Mouse (Mus musculus): ENCODE measurements around the gene Sgk1. TPM values are rescaled to one million over a fixed set of nuclear protein-coding genes. Genes with fewer than 3 reads are reported as not detected.

Gene Sgk1
- total and polyA plus RNA-seq, 3 experiments = 0.76 to 16.0 (median 4.3) TPM

DNA sequence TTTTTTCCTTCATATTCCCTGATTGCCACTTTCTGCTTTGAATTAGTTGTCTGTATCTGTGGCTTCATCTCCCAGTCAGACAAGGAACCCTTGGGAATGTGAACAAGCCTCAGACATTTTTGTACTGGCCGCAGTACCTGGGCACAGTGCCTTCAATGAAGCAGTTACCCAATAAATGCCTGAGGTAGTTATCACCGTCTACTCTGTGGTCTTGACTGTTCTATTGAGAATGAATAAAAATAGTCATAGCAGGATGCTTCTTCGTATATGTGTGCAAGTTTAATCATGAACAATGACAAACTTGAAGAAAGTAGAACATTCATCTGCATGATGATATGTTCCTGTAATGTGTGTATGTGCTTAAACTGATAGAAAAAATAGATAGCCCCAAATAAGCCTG lies 48.2 kb upstream of the Sgk1 start:
- H3K27me3 ChIP-seq (replicated peaks) = no peaks in the 10 kb centered on the region
- no peak overlapping the region for H3K27ac ChIP-seq (ENCODE audit: insufficient read depth, low read depth)
- no peak overlapping the region for H3K9ac ChIP-seq (ENCODE audit: insufficient read depth, low read depth)
- no peak for DNase-seq (ENCODE audit: extremely low read depth)
- in situ Hi-C loops (cut with MboI; ENCODE audit: low pct_ligation_motif_present, low pct_unique_long_range_greater_than_20kb, low sequenced_read_pairs) = no loop called here
- H3K9me3 ChIP-seq (replicated peaks; ENCODE audit: low read length) = no peaks in the 10 kb centered on the region
- H3K79me2 ChIP-seq (replicated peaks; ENCODE audit: control insufficient read depth, extremely low read depth, insufficient read depth, poor library complexity, severe bottlenecking) = no peaks in the 10 kb centered on the region
- H3K36me3 ChIP-seq (replicated peaks in 1 of 2; ENCODE audit: control insufficient read depth in 1 of 2, insufficient read depth in 1 of 2, low read length in 1 of 2) = no peaks in the 10 kb centered on the region
- no peak overlapping the region for H3K4me3 ChIP-seq (replicated peaks in 1 of 3; ENCODE audit: low read depth in 2 of 3, low read length in 2 of 3, poor library complexity in 1 of 3)
- TF ChIP-seq RCOR1 (conservative IDR thresholded peaks at IDR 0.05; ENCODE audit: low read depth, low read length) = no peak
- no peak for TF ChIP-seq POLR2AphosphoS2 (IDR thresholded peaks at IDR 0.05; ENCODE audit: low read depth, low read length)
- TF ChIP-seq HCFC1 (IDR thresholded peaks at IDR 0.05; ENCODE audit: low read depth, low read length) = no peak
- TF ChIP-seq GABPA (IDR thresholded peaks at IDR 0.05; ENCODE audit: insufficient replicate concordance, low read depth, low read length) = no peak
- no peak for TF ChIP-seq CTCF (conservative IDR thresholded peaks at IDR 0.05 in 1 of 2, IDR thresholded peaks at IDR 0.05 in 1 of 2; ENCODE audit: low read depth in 2 of 2, low read length in 2 of 2)
- TF ChIP-seq JUN (IDR thresholded peaks at IDR 0.05; ENCODE audit: insufficient read depth, low read depth, low read length) = no peak
- no peak for TF ChIP-seq E2F4 (IDR thresholded peaks at IDR 0.05; ENCODE audit: insufficient replicate concordance, low read depth, low read length)
- dilution Hi-C loops (cut with MboI; ENCODE audit: extremely low pct_ligation_motif_present, extremely low pct_unique_long_range_greater_than_20kb, low sequenced_read_pairs) = no loop called here
- no peaks in the 10 kb centered on the region for H3K4me1 ChIP-seq (ENCODE audit: control insufficient read depth in 1 of 2, insufficient read depth in 2 of 2)
- no peak overlapping the region for H3K4me2 ChIP-seq (ENCODE audit: insufficient read depth, low read depth, poor library complexity, severe bottlenecking)

DNA sequence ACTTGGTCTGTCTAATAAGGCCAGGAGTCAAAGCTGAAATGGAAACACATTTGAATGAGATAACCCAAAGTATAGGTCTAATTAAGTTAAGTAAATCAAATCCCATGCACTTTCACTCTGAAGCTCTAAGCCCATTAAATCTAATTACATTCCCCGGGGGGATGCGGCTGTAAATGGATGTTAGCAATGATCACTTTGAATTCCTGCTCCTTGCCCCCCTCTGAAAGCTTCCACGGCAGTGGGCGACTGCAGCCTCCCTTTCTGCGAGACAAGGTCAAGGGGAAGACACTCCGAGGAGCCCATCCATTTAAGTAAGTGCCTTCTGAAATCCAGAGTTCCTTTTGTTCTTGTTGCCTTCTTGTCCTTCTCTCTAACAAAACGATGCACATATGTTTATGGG lies 46.9 kb upstream of the Sgk1 start:
- DNase-seq (ENCODE audit: extremely low read depth) = no peak
- Histone ChIP-seq H3K9me3 (replicated peaks; ENCODE audit: low read length) (no peaks in the 10 kb centered on the region), H3K9ac (ENCODE audit: insufficient read depth, low read depth) (no peak overlapping the region), H3K27me3 (replicated peaks) (no peaks in the 10 kb centered on the region), H3K4me2 (ENCODE audit: insufficient read depth, low read depth, poor library complexity, severe bottlenecking) (no peak overlapping the region), H3K36me3 (replicated peaks in 1 of 2; ENCODE audit: control insufficient read depth in 1 of 2, insufficient read depth in 1 of 2, low read length in 1 of 2) (no peaks in the 10 kb centered on the region), H3K79me2 (replicated peaks; ENCODE audit: control insufficient read depth, extremely low read depth, insufficient read depth, poor library complexity, severe bottlenecking) (no peaks in the 10 kb centered on the region), H3K4me3 (replicated peaks in 1 of 3; ENCODE audit: low read depth in 2 of 3, low read length in 2 of 3, poor library complexity in 1 of 3) (no peak overlapping the region), H3K4me1 (ENCODE audit: control insufficient read depth in 1 of 2, insufficient read depth in 2 of 2) (no peaks in the 10 kb centered on the region), H3K27ac (ENCODE audit: insufficient read depth, low read depth) (no peak overlapping the region)
- in situ Hi-C loops (cut with MboI; ENCODE audit: low pct_ligation_motif_present, low pct_unique_long_range_greater_than_20kb, low sequenced_read_pairs) (no loop called here), dilution Hi-C loops (cut with MboI; ENCODE audit: extremely low pct_ligation_motif_present, extremely low pct_unique_long_range_greater_than_20kb, low sequenced_read_pairs) (no loop called here)
- TF ChIP-seq CHD1 (IDR thresholded peaks at IDR 0.05; ENCODE audit: low read depth, low read length) (no peak), ZMIZ1 (IDR thresholded peaks at IDR 0.05; ENCODE audit: low read depth, low read length) (no peak), SIN3A (IDR thresholded peaks at IDR 0.05; ENCODE audit: low read length) (no peak)

- Histone ChIP-seq H3K4me3 (replicated peaks in 1 of 3; ENCODE audit: low read depth in 2 of 3, low read length in 2 of 3, poor library complexity in 1 of 3) (no peak overlapping the region), H3K4me1 (ENCODE audit: control insufficient read depth in 1 of 2, insufficient read depth in 2 of 2) (no peaks in the 10 kb centered on the region)
- dilution Hi-C loops (cut with MboI; ENCODE audit: extremely low pct_ligation_motif_present, extremely low pct_unique_long_range_greater_than_20kb, low sequenced_read_pairs) = no loop called here
These were observed 42.5 kb upstream of the Sgk1 start for GRCm38 (mm10) chr10:21839248-21840155.

More at GRCm38 (mm10) chr10:21839248-21840155, 42.5 kb upstream of the Sgk1 start:
- no peak overlapping the region for H3K9ac ChIP-seq (ENCODE audit: insufficient read depth, low read depth)
- in situ Hi-C loops (cut with MboI; ENCODE audit: low pct_ligation_motif_present, low pct_unique_long_range_greater_than_20kb, low sequenced_read_pairs) = no loop called here
- H3K79me2 ChIP-seq (replicated peaks; ENCODE audit: control insufficient read depth, extremely low read depth, insufficient read depth, poor library complexity, severe bottlenecking) = no peaks in the 10 kb centered on the region
- H3K9me3 ChIP-seq (replicated peaks; ENCODE audit: low read length) = no peaks in the 10 kb centered on the region
- TF ChIP-seq NRF1 (IDR thresholded peaks at IDR 0.05; ENCODE audit: low read depth, low read length) (no peak), USF2 (conservative IDR thresholded peaks at IDR 0.05; ENCODE audit: low read depth, low read length) (no peak), USF1 (IDR thresholded peaks at IDR 0.05; ENCODE audit: low read depth, low read length) (no peak), SMC3 (IDR thresholded peaks at IDR 0.05; ENCODE audit: low read depth, low read length) (no peak), MEF2A (IDR thresholded peaks at IDR 0.05; ENCODE audit: borderline replicate concordance, low read depth, low read length) (no peak), KAT2A (IDR thresholded peaks at IDR 0.05; ENCODE audit: insufficient replicate concordance, low read length) (no peak), BHLHE40 (IDR thresholded peaks at IDR 0.05; ENCODE audit: low read depth, low read length) (no peak), MAX (IDR thresholded peaks at IDR 0.05; ENCODE audit: low read length) (no peak), E2F4 (IDR thresholded peaks at IDR 0.05; ENCODE audit: insufficient replicate concordance, low read depth, low read length) (no peak), RAD21 (IDR thresholded peaks at IDR 0.05; ENCODE audit: low read depth, low read length) (no peak), ZC3H11A (IDR thresholded peaks at IDR 0.05; ENCODE audit: low read depth, low read length) (no peak), RCOR1 (conservative IDR thresholded peaks at IDR 0.05; ENCODE audit: low read depth, low read length) (no peak), ZMIZ1 (IDR thresholded peaks at IDR 0.05; ENCODE audit: low read depth, low read length) (no peak), ETS1 (conservative IDR thresholded peaks at IDR 0.05; ENCODE audit: low read depth, low read length) (no peak)
- no peak overlapping the region for H3K4me2 ChIP-seq (ENCODE audit: insufficient read depth, low read depth, poor library complexity, severe bottlenecking)
- no peak for DNase-seq (ENCODE audit: extremely low read depth)
- no peak overlapping the region for H3K27ac ChIP-seq (ENCODE audit: insufficient read depth, low read depth)
- H3K36me3 ChIP-seq (replicated peaks in 1 of 2; ENCODE audit: control insufficient read depth in 1 of 2, insufficient read depth in 1 of 2, low read length in 1 of 2) = no peaks in the 10 kb centered on the region
- no peaks in the 10 kb centered on the region for H3K27me3 ChIP-seq (replicated peaks)

Data from CH12.LX (cell line).